Mouse (Mus musculus) liver, adult 2 months (tissue): Measurements from ENCODE around the gene Gm10985. TPM values are rescaled to one million over a fixed set of nuclear protein-coding genes. Genes with fewer than 3 reads are reported as not detected.

ENCODE experiments used
- DNase-seq: peaks from one replicate; pipeline ENCODE4 v3.0.0-alpha.2; 2011; ENCODE audit warnings: low read depth, low spot score; ENCODE audit errors: extremely low read depth
- H3K27ac ChIP-seq: fragments of 200-500 bp; replicated peaks from 2 replicates; pipeline ENCODE4 v1.5.1; 2012; ENCODE audit warnings: low read depth, mild to moderate bottlenecking, control low read depth, inconsistent platforms, low read length; ENCODE audit not compliant: insufficient read depth
- H3K27me3 ChIP-seq: fragments of 200-500 bp; 2 replicates; pipeline ENCODE4 v1.6.1; 2012; ENCODE audit warnings: mild to moderate bottlenecking, moderate library complexity, low read length, inconsistent platforms; ENCODE audit not compliant: control insufficient read depth, insufficient read depth
- H3K36me3 ChIP-seq: fragments of 200-500 bp; 2 replicates; pipeline ENCODE4 v1.6.1; 2012; ENCODE audit warnings: low read length, inconsistent platforms; ENCODE audit not compliant: control insufficient read depth, insufficient read depth
- H3K4me1 ChIP-seq: fragments of 200-500 bp; 2 replicates; pipeline ENCODE4 v1.6.1; 2011; ENCODE audit warnings: low read length; ENCODE audit not compliant: control insufficient read depth, insufficient read depth
- H3K4me3 ChIP-seq: fragments of 200-500 bp; 2 replicates; pipeline ENCODE4 v1.5.1; 2011; ENCODE audit warnings: low read depth, mild to moderate bottlenecking, control low read depth, low read length, moderate library complexity; ENCODE audit not compliant: insufficient read depth
- H3K79me2 ChIP-seq: fragments of 200-500 bp; 2 replicates; pipeline ENCODE4 v1.6.1; 2012; ENCODE audit warnings: inconsistent platforms, mild to moderate bottlenecking, low read length, moderate library complexity; ENCODE audit not compliant: control insufficient read depth, insufficient read depth
- H3K9ac ChIP-seq: fragments of 200-500 bp; 2 replicates; pipeline ENCODE4 v1.6.1; 2012; ENCODE audit warnings: low read depth, mild to moderate bottlenecking, control low read depth, inconsistent platforms, low read length
- CTCF ChIP-seq: fragments of 200-500 bp; IDR thresholded peaks from 2 replicates; pipeline ENCODE4 v1.5.1; 2011; ENCODE audit warnings: low read depth, low read length, control low read depth
- POLR2A ChIP-seq: fragments of 200-500 bp; IDR thresholded peaks from 2 replicates; pipeline ENCODE4 v1.6.1; 2011; ENCODE audit warnings: low read length, control low read depth; ENCODE audit not compliant: insufficient read depth; ENCODE audit errors: extremely low read depth
- WGBS: fragments of 180-500 bp; shearing (Covaris S2); methylation state at CpG from one replicate; pipeline ENCODE4 v1.1.7; 2018; 5-methylcytosine and 5-hydroxymethylcytosine counted together
- polyA plus RNA-seq: library from polyadenylated mRNA; depleted of rRNA; stranded (reverse); fragments of >200 nt; gene quantifications from 2 replicates; pipeline ENCODE4 v1.2.3, GENCODE M21; 2012
- total RNA-seq: library from RNA; depleted of rRNA; stranded (reverse); fragments of >200 nt; gene quantifications from 2 replicates; pipeline ENCODE4 v1.2.3, GENCODE M21; 2014

Gm10985 gene
- total and polyA plus RNA-seq, 2 experiments: not detected

DNA sequence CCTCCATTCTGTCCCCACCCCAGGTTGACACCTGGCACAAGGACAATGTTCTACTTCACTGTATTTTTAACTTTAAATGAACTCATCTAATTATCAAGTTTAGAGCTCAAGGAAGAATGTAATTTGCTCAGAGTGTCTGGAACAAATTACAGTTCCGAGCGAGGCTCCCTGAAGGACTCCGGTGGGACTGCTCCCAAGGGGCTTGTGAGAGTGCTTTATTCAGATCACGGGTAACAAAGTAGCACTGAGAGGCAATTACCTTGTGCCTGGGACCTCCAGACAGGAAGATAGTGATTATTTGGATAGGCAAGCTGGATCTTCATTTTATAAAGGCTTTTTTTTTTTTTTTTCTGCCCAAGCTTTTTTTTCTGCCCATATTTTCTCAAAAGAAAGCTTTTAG lies 2.8 kb downstream of the Gm10985 start:
- 87% methylated on average over 4 of the region's 4 CpGs for WGBS
- H3K4me1 ChIP-seq: no peaks in the 10 kb centered on the region; the same call in 1 of the 2 replicates
- DNase-seq: no peak

DNA sequence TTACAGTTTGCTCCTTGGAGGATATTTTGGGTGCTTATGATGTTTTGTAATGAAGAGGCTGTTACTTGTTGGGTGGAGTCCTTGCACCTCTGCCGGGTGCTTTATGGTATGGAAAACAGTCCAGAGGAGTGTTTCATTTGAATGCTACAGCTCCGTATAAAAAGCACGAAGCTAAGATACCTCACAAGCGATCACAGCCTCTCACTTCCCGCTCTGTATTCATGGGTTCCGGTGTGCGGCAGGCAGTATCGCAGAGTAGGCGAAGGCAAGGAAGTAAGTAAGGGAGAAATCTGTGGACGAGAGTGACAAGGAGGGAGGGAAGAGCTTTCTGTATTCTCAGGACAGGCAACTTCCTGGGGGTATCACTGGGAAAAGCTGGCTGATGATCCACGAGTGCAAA lies 3.4 kb downstream of the Gm10985 start:
- Histone ChIP-seq H3K9ac (no peak overlapping the region), H3K27ac (no peak overlapping the region), H3K4me1 (no peaks in the 10 kb centered on the region; the same call in 1 of the 2 replicates), H3K4me3 (no peak overlapping the region), H3K36me3 (no peaks in the 10 kb centered on the region), H3K79me2 (no peaks in the 10 kb centered on the region), H3K27me3 (no peaks in the 10 kb centered on the region)
- TF ChIP-seq CTCF (no peak), POLR2A (no peak)
- DNase-seq: no peak
- WGBS: 72% methylated on average over 11 of the region's 11 CpGs

More for the DNA sequence above, 2.8 kb downstream of the Gm10985 start:
- Histone ChIP-seq H3K79me2 (no peaks in the 10 kb centered on the region), H3K27ac (no peak overlapping the region), H3K9ac (no peak overlapping the region), H3K36me3 (no peaks in the 10 kb centered on the region), H3K4me3 (no peak overlapping the region), H3K27me3 (no peaks in the 10 kb centered on the region)
- TF ChIP-seq POLR2A (no peak), CTCF (no peak)

DNA sequence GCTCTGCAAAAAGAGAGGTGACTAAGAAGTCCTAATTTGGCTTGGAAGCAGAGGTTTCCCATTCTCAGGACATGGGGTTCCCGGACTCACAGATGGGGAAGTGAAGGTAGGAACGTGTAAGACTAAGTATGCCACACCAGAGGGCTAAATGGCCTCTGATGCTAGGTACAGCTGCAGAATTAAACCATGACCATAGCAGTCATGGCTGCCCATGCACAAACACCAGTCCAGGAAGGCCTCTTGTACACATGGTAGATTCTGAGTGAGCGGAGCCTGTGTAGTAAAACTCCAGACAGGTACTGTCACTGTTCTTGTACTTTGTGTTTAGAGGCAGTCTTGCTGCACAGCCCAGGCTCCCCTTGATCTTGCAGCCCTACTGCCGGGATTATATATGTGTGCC lies 9.4 kb downstream of the Gm10985 start:
- TF ChIP-seq CTCF (no peak), POLR2A (no peak)
- Histone ChIP-seq H3K27ac (no peak overlapping the region), H3K36me3 (peaks cover 16% of the 10 kb centered on the region), H3K4me3 (no peak overlapping the region), H3K4me1 (no peaks in the 10 kb centered on the region), H3K79me2 (no peaks in the 10 kb centered on the region), H3K27me3 (no peaks in the 10 kb centered on the region), H3K9ac (no peak overlapping the region)
- 92% methylated on average over 4 of the region's 4 CpGs for WGBS
- DNase-seq: no peak

DNA sequence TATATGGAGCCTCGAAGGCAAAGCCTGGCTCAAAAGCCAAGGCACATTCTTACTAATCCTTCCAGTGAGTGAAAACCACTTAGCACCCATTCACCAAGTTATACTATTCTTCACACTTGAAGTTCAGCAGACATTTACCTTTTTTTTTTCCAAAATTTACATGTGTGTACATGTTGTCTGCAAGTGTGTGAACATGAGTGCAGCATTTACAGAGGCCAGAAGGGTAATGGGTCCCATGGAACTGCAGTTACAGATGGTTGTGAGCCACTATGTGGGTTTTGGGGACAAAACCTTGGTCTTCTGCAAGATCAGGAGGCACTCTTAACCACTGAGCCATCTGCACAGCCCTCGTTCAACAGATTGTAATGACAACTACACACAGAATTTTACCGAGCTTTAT lies 9.9 kb downstream of the Gm10985 start:
- no peak overlapping the region for H3K4me3 ChIP-seq
- no peak overlapping the region for H3K27ac ChIP-seq
- H3K9ac ChIP-seq: no peak overlapping the region
- peaks cover 21% of the 10 kb centered on the region for H3K36me3 ChIP-seq
- DNase-seq: no peak
- H3K79me2 ChIP-seq: no peaks in the 10 kb centered on the region
- WGBS: 94% methylated on average over 3 of the region's 3 CpGs
- H3K27me3 ChIP-seq: no peaks in the 10 kb centered on the region
- TF ChIP-seq CTCF (no peak), POLR2A (no peak)
- H3K4me1 ChIP-seq: no peaks in the 10 kb centered on the region

DNA sequence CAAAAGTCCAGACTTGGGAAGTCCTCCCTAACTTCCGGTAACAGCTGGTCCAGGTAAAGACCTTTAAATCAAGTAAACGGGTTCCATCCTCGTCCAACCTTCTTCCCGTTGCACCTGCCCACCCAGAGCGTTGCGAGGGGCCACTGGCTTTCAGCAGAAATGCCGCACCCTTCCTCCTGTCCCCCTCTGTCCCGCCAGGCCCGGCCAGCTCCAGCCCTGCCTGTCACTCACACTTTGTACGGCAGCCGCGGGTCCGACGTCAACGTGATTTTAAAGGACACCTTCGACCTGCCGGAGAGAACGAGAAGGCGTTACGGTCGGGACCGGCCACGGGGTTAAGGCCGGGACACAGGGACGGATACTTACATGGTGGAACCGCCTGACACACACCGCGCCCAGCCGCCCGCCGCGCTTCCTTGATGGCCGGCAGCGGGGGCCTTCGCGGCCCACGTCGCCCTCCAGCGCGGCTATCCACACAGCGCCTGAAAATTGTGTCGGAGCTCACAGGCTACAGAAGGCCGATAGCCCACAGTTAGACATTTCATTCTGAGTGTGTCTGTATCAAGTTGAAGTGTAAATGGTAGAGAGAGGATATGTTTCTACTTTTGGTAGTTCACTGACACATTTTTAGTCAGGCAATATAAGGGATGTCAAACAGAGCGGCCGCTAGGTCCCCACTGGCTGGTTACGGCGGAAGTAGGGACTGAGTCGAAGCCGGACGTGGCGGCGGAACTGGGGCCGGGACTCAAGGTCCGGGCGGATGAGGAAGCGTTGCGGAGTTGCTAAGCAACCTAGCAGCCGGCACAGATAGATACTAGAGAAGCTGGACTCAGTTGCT lies 18.7 kb downstream of the Gm10985 start, which contains the start of gene Ufm1:
Gene Ufm1, minus strand, starts transcription at position 448 of the 838 bp plus-strand sequence.
- H3K4me3 ChIP-seq: peak within 1 kb of the TSS; percentile 94
- H3K27ac ChIP-seq: peak within 1 kb of the TSS; percentile 63
- H3K9ac ChIP-seq: peak within 1 kb of the TSS; percentile 80
- WGBS: under 1% methylated on average over 58 of the region's 58 CpGs
- H3K36me3 ChIP-seq: peaks cover 23% of the 10 kb centered on the region
- no peaks in the 10 kb centered on the region for H3K27me3 ChIP-seq
- peak; percentile 89 for DNase-seq
- H3K4me1 ChIP-seq: peaks cover 7% of the 10 kb centered on the region; the same call in 1 of the 2 replicates
- TF ChIP-seq CTCF (no peak), POLR2A (0 out of 2 replicates have a peak, but pooled peaks have one; percentile 30)
- peaks cover 8% of the 10 kb centered on the region; the same call in 1 of the 2 replicates for H3K79me2 ChIP-seq

DNA sequence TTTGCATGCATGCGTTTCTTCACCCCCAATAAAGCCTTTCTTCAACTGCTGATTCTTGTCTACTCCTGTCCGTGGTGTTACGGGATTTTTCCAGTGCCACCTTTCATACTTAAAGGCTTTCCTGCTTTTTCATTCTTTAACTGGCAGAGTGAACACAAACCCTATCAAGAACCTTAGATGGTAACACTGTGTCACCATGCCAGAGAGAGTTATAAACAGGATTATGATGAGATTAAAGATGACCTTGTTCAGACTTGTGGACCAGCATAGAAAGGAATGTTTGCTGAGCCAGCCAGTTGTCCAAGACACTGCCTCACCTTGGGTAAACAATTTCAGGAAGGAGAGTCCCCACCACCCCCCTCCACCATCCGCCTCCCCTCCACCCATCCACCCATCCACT lies 23.3 kb downstream of the Gm10985 start:
- 80% methylated on average over 4 of the region's 4 CpGs for WGBS
- DNase-seq: no peak
- peaks cover 3% of the 10 kb centered on the region; the same call in 1 of the 2 replicates for H3K4me1 ChIP-seq
- no peak overlapping the region for H3K4me3 ChIP-seq
- TF ChIP-seq POLR2A: no peak
- TF ChIP-seq CTCF: no peak
- H3K9ac ChIP-seq: no peak overlapping the region
- no peak overlapping the region for H3K27ac ChIP-seq
- H3K36me3 ChIP-seq: no peaks in the 10 kb centered on the region
- H3K79me2 ChIP-seq: peaks cover 3% of the 10 kb centered on the region; the same call in 1 of the 2 replicates
- H3K27me3 ChIP-seq: no peaks in the 10 kb centered on the region
